Mouse (Mus musculus): ENCODE results near the gene Haspin.

The Haspin gene

DNA sequence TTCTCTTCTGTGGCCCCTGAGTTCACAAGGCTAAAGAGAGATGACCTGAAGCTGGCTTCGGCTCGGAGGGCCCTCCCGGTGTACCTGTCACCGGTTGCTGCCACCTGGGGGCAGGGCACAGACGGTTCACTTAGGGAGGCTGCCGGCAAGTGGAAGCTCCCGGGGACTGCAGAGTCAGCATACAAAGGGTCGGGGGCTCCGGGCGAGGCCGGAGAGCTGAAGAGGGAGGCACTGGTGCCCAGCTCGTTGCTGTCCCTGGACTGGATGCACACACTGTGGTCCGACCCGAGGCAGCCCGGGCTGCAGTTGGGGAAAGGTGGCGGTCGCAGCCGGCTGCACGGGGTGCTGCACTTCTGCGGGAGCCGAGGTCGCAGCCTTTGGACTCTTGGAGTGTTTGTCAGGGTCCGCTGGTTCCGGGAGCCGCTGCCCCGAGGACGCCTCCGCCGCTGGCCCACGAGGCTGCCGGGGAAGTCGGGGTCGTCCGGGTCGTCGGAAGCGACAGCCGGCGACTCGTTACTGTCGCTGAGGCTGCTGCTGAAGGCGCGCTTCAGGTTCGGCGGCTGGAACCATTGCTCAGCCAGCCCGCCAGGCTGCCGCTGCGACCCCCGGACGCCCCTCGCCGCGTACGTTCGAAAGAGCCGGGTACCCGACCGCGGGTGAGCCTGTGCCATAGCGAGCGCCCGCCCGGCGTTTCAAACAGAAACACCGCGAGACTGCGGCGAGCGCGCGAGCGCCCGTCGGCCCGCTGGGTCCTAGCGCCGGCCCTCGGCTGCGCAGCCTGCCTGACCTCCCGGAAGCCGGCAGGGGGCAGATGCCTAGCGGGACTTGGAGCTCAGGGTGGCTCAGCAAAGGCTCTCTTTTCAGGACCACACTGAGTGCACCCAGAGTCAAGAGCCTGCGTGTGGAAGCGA lies at the start of gene Haspin:
Gene Haspin (minus strand): TSS at position 704 of the 911 bp plus-strand sequence.
- DNase-seq: peak; percentile 92

DNA sequence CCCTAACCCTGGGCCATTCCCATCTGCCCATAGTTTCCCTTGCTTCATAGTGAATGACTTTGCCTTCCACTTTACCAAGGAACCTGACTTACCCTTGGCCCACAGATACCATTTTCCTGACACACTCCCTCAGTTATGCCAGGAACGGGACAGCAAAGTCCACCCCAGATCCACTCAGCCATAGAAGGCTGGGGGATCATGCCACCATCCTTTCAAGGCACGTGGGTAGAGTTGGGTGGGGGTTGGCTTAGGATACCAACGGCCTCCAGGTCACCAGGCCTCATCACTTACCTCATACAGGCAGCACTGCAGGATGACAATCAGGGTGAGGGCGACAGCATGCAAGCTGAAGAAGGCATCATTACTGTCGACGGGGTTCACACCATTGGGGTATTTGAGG lies 49.1 kb upstream of the Haspin start:
- DNase-seq: peak; percentile 61

DNA sequence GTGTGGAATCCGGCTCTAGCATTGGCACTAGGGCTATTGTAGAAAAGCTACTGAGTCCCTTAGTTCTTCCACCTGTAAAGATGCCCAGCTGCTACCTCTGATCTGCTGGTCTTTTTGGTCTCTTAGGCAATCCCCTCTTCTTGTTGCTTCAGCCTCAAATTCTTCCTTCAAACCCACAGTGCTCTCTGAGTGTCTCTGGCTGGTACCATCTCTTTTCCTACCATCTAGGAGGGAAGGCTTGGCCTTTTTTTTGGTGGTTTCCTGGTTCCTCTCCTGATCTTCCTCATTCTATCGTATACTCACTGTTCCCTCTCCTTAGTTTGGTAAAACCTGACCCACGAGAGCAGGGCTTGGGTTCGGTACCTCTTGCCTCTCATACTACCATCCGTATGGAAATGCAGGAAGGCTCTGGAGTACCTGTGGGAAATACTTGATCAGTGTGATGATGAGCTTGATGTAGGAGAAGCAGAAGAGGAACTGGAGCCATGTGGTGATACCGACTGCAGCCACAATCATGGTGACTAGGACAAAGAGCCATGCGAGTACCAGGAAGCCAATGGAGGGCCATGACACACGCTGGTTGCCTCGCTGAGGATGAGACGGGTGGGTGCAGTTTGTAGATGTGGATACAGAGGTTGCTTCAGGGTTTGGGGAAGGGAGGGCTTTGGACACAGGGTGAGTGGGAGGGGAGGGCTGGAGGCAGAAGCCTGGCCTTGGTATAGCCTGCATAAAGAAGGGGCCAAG lies 48.0 kb upstream of the Haspin start:
- DNase-seq: no peak

DNA sequence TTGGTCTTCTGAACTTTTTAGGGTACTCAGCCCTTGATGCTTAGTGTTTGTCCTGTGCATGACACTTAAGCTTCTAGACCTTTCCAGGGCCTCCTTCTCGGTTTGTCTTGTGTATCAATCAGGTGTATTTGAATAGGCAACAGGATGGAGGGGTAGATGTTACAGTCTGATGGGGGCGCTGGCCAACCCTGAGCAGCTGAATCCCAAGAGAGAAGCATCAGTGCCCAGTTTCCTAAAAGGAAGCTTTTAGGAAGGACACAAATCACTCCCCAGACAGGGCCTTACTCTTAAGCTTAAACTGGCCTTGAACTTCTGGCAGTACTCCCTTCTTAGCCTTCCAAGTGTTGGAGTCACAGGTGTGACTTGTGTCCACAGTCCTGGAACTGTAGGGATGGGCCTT lies 39.8 kb upstream of the Haspin start:
- peak; percentile 58 for DNase-seq

DNA sequence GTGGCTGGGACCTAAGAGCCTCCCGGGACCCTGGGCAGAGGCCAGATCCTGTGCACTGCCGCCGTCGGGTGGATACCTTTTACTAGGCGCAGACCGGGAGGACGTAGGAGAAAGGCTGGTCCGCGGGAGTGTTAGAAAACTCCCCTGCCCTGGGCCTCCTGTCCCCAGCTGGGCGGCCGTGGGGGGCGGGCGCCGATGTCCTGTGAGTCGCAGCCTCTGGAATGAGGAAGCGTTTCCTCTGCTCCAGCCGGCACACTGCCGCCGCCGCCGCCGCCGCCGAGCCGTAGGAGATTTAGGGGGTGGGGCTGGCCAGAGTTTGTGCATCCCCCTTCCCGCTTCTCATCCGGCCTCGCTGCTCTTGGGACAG lies 39.4 kb upstream of the Haspin start:
- peak; percentile 79 for DNase-seq

DNA sequence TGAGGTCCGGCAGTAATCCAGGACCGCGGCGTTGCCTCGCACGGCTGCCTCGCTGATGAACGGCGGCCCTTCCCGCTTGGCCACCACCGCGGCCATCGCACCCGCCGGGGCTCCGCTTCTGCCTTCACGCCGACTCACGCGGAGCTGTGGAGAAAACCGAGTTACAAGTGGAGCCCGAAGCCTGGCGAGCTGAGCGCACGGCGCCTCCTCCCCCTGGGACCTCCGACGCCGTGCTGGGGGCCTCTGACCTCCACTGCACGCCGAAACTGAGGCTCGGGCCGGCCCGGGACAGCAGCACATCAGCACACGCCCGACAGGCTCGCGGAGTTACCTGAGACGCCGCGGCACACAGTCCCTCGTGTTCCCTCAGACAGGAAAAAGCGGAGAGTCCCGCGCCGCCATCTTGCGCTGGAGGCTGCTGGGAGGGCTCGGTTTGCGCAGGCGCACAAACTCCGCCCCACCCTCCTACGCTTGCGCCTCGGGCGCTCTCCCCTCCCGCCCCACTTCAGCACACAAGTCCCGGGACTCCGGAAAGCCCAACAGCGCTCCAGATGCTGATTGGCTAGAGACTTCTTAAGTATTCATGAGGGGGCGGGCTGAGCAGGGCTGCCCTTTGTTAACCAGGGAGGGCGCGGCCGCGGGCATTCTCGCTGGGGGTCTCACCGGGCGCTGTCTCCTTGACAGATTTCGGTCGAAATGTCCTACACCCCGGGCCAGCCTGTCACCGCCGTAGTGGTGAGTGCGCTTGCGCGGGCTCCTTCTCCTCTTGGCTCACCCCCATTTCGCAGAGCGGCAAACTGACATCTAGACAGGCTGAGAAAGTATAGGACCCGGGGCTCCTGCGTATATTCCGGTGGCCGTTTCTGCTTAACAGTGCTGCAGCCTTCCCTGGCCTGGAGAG lies 38.8 kb upstream of the Haspin start, which contains the start of the genes Emc6 and Tax1bp3:
Gene Emc6 (minus strand): TSS at position 430 of the 901 bp plus-strand sequence.
Gene Tax1bp3 (plus strand): TSS at position 476 of the 901 bp plus-strand sequence.
- peak; percentile 97 for DNase-seq

DNA sequence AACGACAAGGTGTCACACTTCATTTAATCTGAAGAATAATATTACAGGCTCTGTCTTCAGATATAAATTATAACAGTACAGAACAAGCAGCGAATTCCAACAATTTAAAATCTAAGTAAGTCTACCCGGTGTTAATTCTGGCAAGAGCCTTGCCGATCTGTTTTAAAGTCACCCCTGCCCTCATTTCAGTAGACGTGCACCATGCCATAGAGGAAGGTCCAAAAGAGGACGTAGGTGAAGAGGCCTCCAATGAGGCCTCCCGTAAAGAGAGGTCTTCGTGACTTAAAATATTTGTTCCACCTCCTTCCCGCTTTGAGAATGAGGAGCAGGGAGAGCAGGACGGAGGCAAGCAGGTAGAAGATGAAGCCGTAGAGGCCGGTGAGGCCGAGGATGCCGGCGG lies 38.1 kb upstream of the Haspin start:
- DNase-seq: no peak

DNA sequence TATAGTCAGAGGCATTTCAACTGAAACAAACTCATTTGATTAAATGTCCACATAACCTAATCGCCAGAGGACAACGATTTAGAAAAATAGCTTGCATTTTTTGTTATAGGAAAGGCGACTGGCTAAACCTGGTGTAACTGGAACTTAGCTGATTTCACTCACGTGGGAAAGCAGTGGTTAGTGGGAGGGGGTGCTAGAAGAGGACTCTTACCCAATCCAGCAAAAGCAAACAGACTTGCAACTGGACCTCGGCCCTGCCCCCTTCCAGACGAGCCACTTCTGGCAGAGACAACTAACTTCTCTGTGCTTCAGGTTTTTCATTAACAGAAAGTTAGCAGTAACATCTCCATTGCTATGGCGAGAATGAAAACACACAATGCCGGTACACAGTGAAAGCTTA lies 37.5 kb upstream of the Haspin start:
- peak; percentile 96 for DNase-seq

DNA sequence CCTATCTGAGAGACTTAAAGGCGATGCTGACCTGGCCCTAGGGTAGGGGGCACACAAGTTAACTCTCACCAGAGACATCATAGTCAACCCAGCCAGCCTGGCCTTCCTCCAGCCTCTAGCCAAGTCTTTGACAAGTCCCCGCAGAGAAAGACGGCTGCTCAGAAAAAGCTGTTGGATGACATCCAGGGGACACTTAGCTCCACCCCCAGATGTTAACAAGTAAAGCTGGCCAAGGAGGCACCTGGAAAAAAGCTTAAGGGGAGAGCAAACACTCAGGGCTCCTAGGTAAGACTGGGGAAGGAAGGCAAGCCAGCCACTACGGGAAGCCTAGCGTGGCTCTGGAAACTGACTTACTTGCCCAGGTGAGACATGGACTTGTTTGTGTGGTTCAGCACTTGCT lies 34.1 kb upstream of the Haspin start:
- DNase-seq: peak; percentile 96

DNA sequence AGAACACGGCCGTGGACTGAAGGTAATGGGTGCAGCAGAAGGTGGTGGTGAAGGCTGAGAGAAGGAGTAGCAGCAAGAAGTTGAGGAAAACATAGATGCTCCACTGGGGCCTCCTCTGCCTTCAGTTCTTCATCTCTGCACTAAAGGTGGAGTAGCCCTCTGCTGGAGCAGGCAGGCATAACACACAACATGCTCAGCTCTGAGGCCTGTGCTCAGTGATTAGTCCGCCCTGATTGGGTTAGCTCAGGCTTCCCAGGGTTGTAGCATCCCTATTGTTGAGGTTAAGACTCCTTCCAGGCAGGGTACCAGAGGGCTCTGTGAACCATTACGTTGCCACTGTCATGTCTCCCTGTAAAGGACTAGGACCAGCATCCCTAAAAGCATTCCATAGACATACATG lies 31.1 kb upstream of the Haspin start:
- DNase-seq: peak; percentile 81

DNA sequence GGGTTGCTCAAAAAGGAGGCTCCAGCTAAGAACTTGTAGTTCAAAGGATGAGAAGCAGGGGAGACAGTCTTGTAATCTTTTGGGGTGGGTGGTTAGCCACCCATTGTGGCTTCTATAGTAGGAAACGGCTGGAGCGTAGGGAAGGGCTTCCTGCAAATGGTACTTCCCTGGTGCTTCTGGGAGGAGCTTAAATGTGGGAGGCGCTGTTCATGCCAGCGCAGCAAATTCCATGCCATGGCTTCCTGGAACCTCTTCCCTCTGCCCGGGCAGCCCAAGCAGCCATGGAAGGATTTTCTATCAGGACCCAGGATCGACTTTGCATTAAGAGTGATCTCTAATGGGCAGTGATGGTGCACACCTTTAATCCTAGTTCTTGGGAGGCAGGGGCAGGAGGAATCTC lies 30.5 kb upstream of the Haspin start:
- peak; percentile 51 for DNase-seq

DNA sequence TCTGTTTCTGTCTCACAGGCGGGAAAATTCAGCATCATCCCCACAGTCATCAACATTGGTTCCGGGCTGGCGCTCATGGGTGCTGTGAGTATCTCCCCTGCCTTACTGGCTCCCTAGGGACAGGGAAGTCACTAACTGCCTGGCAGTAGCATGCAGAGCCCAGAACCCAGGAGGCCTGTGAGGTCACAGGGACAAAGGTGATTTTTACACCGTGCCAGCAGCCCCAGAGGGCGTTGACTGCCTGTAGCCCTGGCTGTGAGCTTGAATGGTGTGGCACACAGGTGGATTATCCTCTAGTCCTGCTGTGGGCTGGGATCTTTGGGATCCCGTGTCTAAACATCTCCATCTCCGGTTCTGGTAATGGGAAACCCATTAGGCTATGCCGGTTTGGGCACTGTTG lies 30.0 kb upstream of the Haspin start:
- peak; percentile 78 for DNase-seq

DNA sequence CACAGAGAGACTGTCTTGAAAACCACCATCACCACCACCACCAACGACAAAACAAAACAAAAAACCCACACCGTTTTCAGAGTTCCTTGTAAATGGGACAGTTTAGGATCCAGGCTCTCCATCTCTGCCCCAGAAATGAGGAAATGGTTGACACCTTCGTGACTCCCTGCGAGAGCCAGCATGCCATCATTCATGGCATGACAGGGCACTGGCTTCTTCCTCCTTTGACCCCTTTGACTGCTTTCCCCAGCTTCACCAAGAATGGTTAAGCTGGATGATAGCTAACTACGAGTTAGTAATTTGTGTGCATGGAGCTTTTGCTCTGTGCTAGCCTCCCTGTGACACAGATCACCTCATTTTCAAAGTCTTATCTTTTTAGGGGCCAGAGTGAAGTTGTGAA lies 24.2 kb upstream of the Haspin start:
- peak; percentile 50 for DNase-seq

DNA sequence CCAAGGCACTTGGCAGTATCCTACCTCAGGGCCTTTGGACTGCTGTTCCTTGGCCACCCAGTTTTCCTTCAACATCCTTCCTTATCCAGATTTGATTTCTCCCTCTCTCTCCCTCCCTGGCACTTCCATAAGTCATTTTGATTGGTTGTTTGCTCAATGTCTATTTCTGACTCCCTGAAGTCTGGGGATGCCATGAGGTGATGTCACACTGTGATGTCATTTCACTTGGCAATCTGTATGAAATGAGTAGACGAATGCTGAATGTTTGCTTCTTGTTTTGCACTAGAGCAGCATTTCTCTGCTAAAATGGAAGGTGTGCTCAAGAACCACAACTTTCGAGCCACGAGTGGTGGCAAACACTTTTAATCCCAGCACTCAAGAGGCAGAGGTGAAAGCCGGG lies 23.5 kb upstream of the Haspin start:
- no peak for DNase-seq

DNA sequence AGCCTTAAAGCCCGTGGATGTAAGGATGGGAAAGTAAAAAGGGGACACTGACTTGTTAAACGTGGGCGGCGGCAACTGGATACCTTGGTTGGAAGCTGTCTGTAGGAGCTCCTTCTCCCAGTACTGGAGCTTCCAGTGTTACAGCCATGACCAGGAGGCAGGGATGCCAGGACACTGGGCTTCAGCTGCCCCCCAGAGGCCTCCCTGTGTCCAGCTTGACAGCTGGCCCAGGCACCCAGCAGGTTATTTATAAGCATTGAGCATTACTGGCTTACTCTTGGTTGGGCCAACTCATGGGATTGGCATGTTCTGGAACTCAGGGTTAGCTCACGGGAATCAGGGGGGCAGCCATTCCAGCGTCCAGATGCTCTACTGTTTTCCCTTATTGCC lies 22.7 kb upstream of the Haspin start:
- peak; percentile 59 for DNase-seq

DNA sequence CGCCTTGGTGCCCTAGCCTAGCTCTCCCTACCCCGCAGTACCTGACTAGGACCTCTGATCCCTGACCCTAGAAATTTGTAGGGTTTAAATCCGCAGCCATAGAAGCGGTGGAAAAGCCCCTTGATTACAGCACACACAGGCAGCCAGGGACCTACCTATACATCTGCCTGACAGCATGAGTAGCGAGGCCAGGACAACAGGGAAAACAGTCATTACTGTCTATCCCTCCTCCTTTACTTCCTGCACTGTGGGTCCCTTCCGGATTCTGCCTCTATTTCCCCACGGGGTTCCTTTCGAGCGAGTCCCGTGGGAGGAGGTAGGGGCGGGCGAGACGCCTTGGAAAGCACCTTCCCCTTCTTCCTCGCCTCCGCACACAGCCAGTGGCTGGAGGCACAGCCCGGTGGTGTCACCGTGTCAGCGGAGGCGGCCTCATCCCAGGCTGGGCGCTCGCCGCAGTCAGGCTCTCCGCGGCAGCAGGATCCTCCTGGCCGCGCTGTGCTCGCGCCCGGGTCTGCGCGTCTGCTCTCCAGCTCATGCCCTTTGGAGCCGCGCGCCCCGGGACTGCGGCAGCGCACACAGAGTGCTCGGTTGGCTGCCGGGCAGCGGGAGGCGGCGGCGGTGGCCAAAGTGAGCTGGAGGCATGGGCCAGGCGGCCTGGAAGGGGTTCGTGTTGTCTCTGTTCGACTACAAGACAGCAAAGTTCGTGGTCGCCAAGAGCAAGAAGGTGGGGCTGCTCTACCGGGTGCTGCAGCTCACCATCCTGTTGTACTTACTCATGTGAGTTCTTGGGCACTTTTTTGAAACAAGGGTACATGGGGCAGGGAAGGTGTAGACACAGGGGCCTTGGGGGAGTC lies 22.1 kb upstream of the Haspin start, which contains the start of gene P2rx5:
Gene P2rx5 (plus strand): TSS at position 465 of the 854 bp plus-strand sequence.
- DNase-seq: peak; percentile 69

DNA sequence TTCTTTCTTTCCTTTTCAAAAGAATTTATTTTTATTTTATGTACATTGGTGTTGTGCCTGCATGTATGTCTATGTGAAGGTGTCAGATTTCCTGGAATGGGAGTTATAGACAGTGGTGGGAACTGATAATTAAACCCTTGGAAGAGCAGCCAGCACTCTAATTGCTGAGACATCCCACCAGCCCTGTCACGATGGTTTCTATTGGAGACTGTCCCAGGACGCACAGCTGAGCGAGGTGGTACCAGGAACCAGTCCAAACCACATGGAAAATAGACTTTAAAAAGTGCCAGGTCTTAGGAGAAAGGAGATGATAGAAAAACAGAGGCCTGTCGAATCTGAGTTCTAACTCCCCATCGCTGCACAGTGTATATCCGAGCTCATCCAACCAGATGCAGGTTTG lies 17.0 kb upstream of the Haspin start:
- no peak for DNase-seq

DNA sequence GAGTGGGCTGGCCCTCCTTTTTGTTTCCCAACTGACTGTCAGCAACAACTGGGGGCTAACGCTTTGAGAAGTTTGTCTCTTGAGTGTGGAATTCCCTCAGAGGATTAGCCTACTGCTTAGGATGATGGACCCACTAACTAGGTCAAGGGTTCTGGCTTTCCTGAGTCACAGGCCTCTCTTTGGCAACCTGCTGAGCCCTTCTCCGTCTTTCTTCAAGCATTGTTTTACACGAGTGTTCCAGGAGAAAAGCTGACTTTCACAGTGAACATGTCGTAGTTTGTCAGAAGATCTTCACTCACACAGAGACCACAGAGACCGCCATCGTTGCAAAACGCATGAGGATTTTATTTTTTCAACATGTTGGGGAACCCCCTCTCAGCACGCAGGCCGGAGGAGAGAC lies 10.1 kb upstream of the Haspin start:
- DNase-seq: no peak

DNA sequence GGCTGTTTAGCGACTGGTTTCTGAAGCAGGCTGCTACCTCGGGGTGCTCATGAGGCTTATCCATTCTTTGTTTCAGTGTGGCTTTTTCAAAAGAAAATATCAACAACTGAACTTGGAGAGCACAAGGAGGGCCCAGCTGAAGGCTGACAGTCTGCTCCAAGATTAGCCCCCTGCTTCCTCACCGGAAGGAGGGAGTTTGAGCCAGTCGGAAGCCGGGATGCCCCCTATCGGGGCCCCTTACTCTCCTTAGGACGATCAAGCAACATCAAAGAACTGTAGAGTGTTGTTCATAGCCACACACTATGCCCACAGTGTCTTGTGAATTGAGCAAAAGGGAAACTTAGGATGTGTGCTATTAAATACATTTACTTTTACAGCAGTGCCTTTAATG lies 8.9 kb upstream of the Haspin start:
- DNase-seq: no peak

DNA sequence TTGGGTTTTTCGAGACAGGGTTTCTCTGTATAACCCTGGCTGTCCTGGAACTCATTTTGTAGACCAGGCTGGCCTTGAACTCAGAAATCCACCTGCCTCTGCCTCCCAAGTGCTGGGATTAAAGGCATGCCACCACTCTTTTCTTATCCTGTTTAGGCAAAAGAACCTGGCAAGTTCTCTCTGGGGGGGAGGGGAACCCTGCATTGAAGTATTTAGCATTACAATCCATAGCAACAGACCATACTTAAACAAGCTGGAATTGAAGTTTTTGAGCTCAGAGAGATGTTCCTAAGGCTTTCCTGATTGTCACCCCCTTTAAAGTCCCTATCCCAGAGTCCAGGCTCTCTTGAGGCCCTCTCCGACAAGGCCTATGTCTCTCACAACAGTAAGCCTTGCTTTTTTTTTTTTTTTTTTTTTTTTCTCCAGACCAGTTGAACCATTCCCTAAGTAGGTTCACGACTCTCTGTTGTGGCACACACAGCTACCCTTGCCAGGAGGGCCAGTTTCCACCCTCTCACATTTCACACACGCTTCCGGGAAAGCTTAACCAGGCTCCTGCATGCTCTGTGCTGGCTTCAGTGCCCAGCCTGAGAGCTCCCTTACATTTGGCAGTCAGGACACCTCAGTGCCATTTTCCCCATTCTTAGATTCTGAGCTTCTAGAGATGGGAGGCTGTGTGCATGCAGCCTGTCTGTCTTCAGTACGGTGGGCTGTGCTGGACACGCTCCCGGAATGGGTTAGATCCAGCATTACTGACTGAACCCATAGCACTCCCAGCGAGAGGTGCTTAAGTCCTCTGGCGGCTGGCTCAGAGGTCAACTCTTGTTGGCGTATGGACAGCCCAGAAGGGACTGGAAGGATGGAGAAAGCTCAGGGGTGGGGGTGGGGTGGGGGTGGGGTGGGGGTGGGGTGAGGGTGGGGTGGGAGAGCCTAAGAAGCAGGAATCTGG lies 8.2 kb upstream of the Haspin start:
- peak; percentile 31 for DNase-seq

DNA sequence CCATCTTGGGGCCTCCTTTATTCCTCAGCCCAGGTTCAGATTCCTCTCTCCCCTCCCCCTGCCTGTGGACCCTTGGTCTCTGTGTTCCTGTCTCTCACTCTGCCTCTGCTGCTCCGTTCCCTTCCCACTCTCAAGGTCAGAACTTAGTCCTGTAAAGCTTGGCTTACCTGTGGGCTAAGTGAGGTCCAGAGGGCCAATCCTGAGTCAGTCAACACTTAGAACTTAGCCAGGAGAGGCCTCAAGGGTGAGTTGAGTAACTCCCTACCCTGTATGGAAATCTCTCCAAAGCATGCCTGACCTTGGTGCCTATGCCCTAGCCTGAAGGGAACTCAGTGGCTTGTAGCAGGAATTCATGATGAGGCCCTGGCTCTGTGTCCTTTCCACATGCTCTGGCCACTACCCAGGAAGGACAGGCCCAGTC lies 6.2 kb upstream of the Haspin start:
- peak; percentile 74 for DNase-seq
